Mouse (Mus musculus) urinary bladder, postnatal 14 days (tissue): ENCODE data around the gene Txndc12.
A peak's percentile ranks its signal among the peaks of the same experiment; 100 is the strongest.

Experiments used
- DNase-seq: peaks from one replicate; pipeline ENCODE4 v3.0.0; 2021; ENCODE audit warnings: low spot score

Gene Txndc12

GRCm38 (mm10) chr4:108834115-108834970 lies at the start of gene Txndc12:
Gene Txndc12 (plus strand): TSS chr4:108834601.
- peak; percentile 86 for DNase-seq

- no peak for DNase-seq
Measured at GRCm38 (mm10) chr4:108789258-108789936, 45.0 kb upstream of the Txndc12 start.

- DNase-seq, result no peak
Measured at GRCm38 (mm10) chr4:108790507-108790906, 43.9 kb upstream of the Txndc12 start.

- DNase-seq, result no peak
Measured at GRCm38 (mm10) chr4:108793941-108794340, 40.5 kb upstream of the Txndc12 start.

- DNase-seq, result no peak
Measured at GRCm38 (mm10) chr4:108796701-108797100, 37.7 kb upstream of the Txndc12 start.

- peak; percentile 76 for DNase-seq
Measured at GRCm38 (mm10) chr4:108798083-108798830, 36.1 kb upstream of the Txndc12 start.

GRCm38 (mm10) chr4:108803535-108803934 lies 30.9 kb upstream of the Txndc12 start:
- no peak for DNase-seq

- DNase-seq, result no peak
Measured at GRCm38 (mm10) chr4:108811142-108811541, 23.3 kb upstream of the Txndc12 start.

- DNase-seq, result no peak
Measured at GRCm38 (mm10) chr4:108811550-108811949, 22.9 kb upstream of the Txndc12 start.

GRCm38 (mm10) chr4:108825677-108826076 lies 8.7 kb upstream of the Txndc12 start:
- no peak for DNase-seq

- DNase-seq, result no peak
Measured at GRCm38 (mm10) chr4:108826096-108826495, 8.3 kb upstream of the Txndc12 start.

GRCm38 (mm10) chr4:108826643-108827042 lies 7.8 kb upstream of the Txndc12 start:
- no peak for DNase-seq

- DNase-seq, result no peak
Measured at GRCm38 (mm10) chr4:108830698-108831097, 3.7 kb upstream of the Txndc12 start.

- DNase-seq, result peak; percentile 90
Measured at GRCm38 (mm10) chr4:108832916-108833827, 1.2 kb upstream of the Txndc12 start, which contains the start of gene Btf3l4. Gene Btf3l4 (minus strand): TSS chr4:108833614.

GRCm38 (mm10) chr4:108833828-108834114 lies 630 bp upstream of the Txndc12 start:
- no peak for DNase-seq

GRCm38 (mm10) chr4:108834971-108835311 lies 540 bp downstream of the Txndc12 start:
- no peak for DNase-seq

- DNase-seq, result no peak
Measured at GRCm38 (mm10) chr4:108835496-108835895, 1.1 kb downstream of the Txndc12 start.

GRCm38 (mm10) chr4:108838031-108838430 lies 3.6 kb downstream of the Txndc12 start:
- no peak for DNase-seq

- no peak for DNase-seq
Measured at GRCm38 (mm10) chr4:108841920-108842578, 7.6 kb downstream of the Txndc12 start.

GRCm38 (mm10) chr4:108843336-108843735 lies 8.9 kb downstream of the Txndc12 start:
- no peak for DNase-seq
